Mouse (Mus musculus): Measurements from ENCODE around the gene Map4k2.

DNA sequence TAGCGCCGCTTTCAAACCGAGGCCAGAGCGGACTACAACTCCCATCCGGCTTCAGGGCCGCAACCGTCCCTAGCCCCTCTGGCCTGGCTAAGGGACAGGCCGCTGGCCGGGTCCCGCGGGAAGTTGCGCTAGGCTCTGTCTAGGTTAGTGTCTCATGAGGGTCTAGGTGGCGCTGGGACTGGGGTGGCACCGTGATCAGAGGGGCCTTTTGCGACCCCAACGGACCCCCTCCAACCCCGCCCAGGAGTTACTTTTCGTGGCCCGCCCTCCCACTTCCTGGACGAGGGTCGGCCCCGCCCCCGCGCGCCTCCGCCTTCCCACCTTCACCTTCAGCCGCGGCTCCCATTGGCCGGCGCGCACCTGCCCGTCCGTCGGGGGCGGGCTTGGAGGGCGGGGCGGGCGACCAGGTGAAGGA lies 34.8 kb upstream of the Map4k2 start, which contains the start of gene Cdc42bpg:
- TF ChIP-seq POLR2A (IDR thresholded peaks at IDR 0.05; ENCODE audit: low read depth, low read length) (peak; percentile 25), CTCF (IDR thresholded peaks at IDR 0.05; ENCODE audit: borderline replicate concordance, insufficient read depth, low read length) (no peak)

Measured in embryonic fibroblast, embryonic 13.5 days (primary cell).